Mouse (Mus musculus) lung, postnatal 0 days (tissue): Measurements from ENCODE around the gene Trp53rkb. TPM values are rescaled to one million over a fixed set of nuclear protein-coding genes. Genes with fewer than 3 reads are reported as not detected.

Experiments
- ATAC-seq: fragments of 200-750 bp; cut with Nextera tagmentation; 2 replicates; pipeline ENCODE4 v1.8.0; 2017; ENCODE audit warnings: moderate library complexity
- DNase-seq: peaks from one replicate; pipeline ENCODE4 v3.0.0-alpha.2; 2016; ENCODE audit warnings: low spot score
- H3K27ac ChIP-seq: fragments of 300-500 bp; sonication (generic); 2 replicates; pipeline ENCODE4 v1.5.1; 2014; ENCODE audit warnings: antibody characterized with exemption, mild to moderate bottlenecking, low read length, mixed read lengths
- H3K27me3 ChIP-seq: fragments of 300-500 bp; sonication (generic); replicated peaks from 2 replicates; pipeline ENCODE4 v1.6.1; 2014; ENCODE audit warnings: low read length, mixed read lengths; ENCODE audit not compliant: insufficient read depth
- H3K36me3 ChIP-seq: fragments of 300-500 bp; sonication (generic); 2 replicates; pipeline ENCODE4 v1.6.1; 2014; ENCODE audit warnings: low read length, mixed read lengths; ENCODE audit not compliant: insufficient read depth
- H3K4me1 ChIP-seq: fragments of 300-500 bp; sonication (generic); 2 replicates; pipeline ENCODE4 v1.6.1; 2014; ENCODE audit warnings: antibody characterized with exemption, low read depth, low read length, mixed read lengths; ENCODE audit not compliant: insufficient read depth
- H3K4me2 ChIP-seq: fragments of 300-500 bp; sonication (generic); replicated peaks from 2 replicates; pipeline ENCODE4 v1.6.1; 2014; ENCODE audit warnings: low read depth, mild to moderate bottlenecking, low read length, moderate library complexity, mixed read lengths
- H3K4me3 ChIP-seq: fragments of 300-500 bp; sonication (generic); 2 replicates; pipeline ENCODE4 v1.5.1; 2014; ENCODE audit warnings: low read depth, low read length
- H3K9ac ChIP-seq: fragments of 300-500 bp; sonication (generic); replicated peaks from 2 replicates; pipeline ENCODE4 v1.6.1; 2014; ENCODE audit warnings: low read depth, mild to moderate bottlenecking
- H3K9me3 ChIP-seq: fragments of 300-500 bp; sonication (generic); 2 replicates; pipeline ENCODE4 v1.6.1; 2016; ENCODE audit warnings: low read length, mixed read lengths
- CTCF ChIP-seq: IDR thresholded peaks from 2 replicates; pipeline ENCODE4 v1.5.1; 2016; ENCODE audit warnings: antibody characterized with exemption, mild to moderate bottlenecking
- EP300 ChIP-seq: IDR thresholded peaks from 2 replicates; pipeline ENCODE4 v1.6.1; 2016; ENCODE audit warnings: antibody characterized with exemption, mild to moderate bottlenecking, control low read depth
- WGBS: fragments of 180-500 bp; shearing (Covaris S2); extraction: QIAGEN DNeasy Blood & Tissue Kit; methylation state at CpG from one replicate; pipeline ENCODE4 v1.1.7; 2014; 5-methylcytosine and 5-hydroxymethylcytosine counted together
- polyA plus RNA-seq: library from polyadenylated mRNA; unstranded; fragments of >200 nt; fragmentation: Nextera tagmentation; extraction: Ambion mirVana; gene quantifications from 2 replicates; pipeline ENCODE4 v1.2.1, GENCODE M21; 2015

Gene Trp53rkb
- polyA plus RNA-seq, 1 experiment from 2014 or later, result 4.8 TPM

GRCm38 (mm10) chr2:166754194-166754593 lies 38.1 kb upstream of the Trp53rkb start:
- H3K9me3 ChIP-seq, result no peaks in the 10 kb centered on the region
- no peaks in the 10 kb centered on the region for H3K36me3 ChIP-seq
- no peak overlapping the region for H3K4me3 ChIP-seq
- ATAC-seq (no peak), DNase-seq (no peak)
- H3K27me3 ChIP-seq, result no peaks in the 10 kb centered on the region
- no peak overlapping the region for H3K27ac ChIP-seq
- WGBS, result 38% methylated on average over 4 of the region's 4 CpGs
- TF ChIP-seq CTCF (no peak), EP300 (no peak)
- no peak overlapping the region for H3K9ac ChIP-seq
- H3K4me1 ChIP-seq, result no peaks in the 10 kb centered on the region
- no peak overlapping the region for H3K4me2 ChIP-seq

- H3K9me3 ChIP-seq, result no peaks in the 10 kb centered on the region
- no peaks in the 10 kb centered on the region for H3K36me3 ChIP-seq
- no peak overlapping the region for H3K4me2 ChIP-seq
- 49% methylated on average over 7 of the region's 7 CpGs for WGBS
- H3K9ac ChIP-seq, result no peak overlapping the region
- no peak overlapping the region for H3K27ac ChIP-seq
- DNase-seq, result no peak
- no peaks in the 10 kb centered on the region for H3K4me1 ChIP-seq
- TF ChIP-seq CTCF (no peak), EP300 (no peak)
- ATAC-seq, result no peak
- no peak overlapping the region for H3K4me3 ChIP-seq
- no peaks in the 10 kb centered on the region for H3K27me3 ChIP-seq
These were observed 37.6 kb upstream of the Trp53rkb start for GRCm38 (mm10) chr2:166754760-166755159.

GRCm38 (mm10) chr2:166757969-166758368 lies 34.4 kb upstream of the Trp53rkb start:
- Histone ChIP-seq H3K9me3 (no peaks in the 10 kb centered on the region), H3K4me3 (no peak overlapping the region), H3K27ac (no peak overlapping the region), H3K9ac (no peak overlapping the region), H3K36me3 (no peaks in the 10 kb centered on the region), H3K27me3 (no peaks in the 10 kb centered on the region), H3K4me2 (no peak overlapping the region), H3K4me1 (no peaks in the 10 kb centered on the region)
- TF ChIP-seq EP300 (no peak), CTCF (no peak)
- DNase-seq, result no peak
- no peak for ATAC-seq
- WGBS, result 15% methylated on average over 3 of the region's 3 CpGs

- no peak overlapping the region for H3K4me2 ChIP-seq
- no peak for DNase-seq
- H3K4me1 ChIP-seq, result no peaks in the 10 kb centered on the region
- no peak overlapping the region for H3K4me3 ChIP-seq
- H3K27ac ChIP-seq, result no peak overlapping the region
- 41% methylated on average over 5 of the region's 5 CpGs for WGBS
- TF ChIP-seq CTCF (no peak), EP300 (no peak)
- no peaks in the 10 kb centered on the region for H3K27me3 ChIP-seq
- H3K9me3 ChIP-seq, result no peaks in the 10 kb centered on the region
- no peak overlapping the region for H3K9ac ChIP-seq
- ATAC-seq, result no peak
- no peaks in the 10 kb centered on the region for H3K36me3 ChIP-seq
These were observed 28.3 kb upstream of the Trp53rkb start for GRCm38 (mm10) chr2:166764051-166764450.

GRCm38 (mm10) chr2:166767591-166767990 lies 24.7 kb upstream of the Trp53rkb start:
- TF ChIP-seq EP300 (no peak), CTCF (no peak)
- 70% methylated on average over 9 of the region's 9 CpGs for WGBS
- H3K36me3 ChIP-seq, result no peaks in the 10 kb centered on the region
- H3K9ac ChIP-seq, result no peak overlapping the region
- H3K9me3 ChIP-seq, result no peaks in the 10 kb centered on the region
- H3K4me3 ChIP-seq, result no peak overlapping the region
- no peaks in the 10 kb centered on the region for H3K27me3 ChIP-seq
- ATAC-seq (no peak), DNase-seq (no peak)
- no peak overlapping the region for H3K4me2 ChIP-seq
- no peaks in the 10 kb centered on the region for H3K4me1 ChIP-seq
- H3K27ac ChIP-seq, result no peak overlapping the region

GRCm38 (mm10) chr2:166771396-166771795 lies 20.9 kb upstream of the Trp53rkb start:
- H3K4me3 ChIP-seq, result no peak overlapping the region
- DNase-seq (peak; percentile 80), ATAC-seq (peak; percentile 65)
- H3K9ac ChIP-seq, result no peak overlapping the region
- H3K36me3 ChIP-seq, result no peaks in the 10 kb centered on the region
- no peaks in the 10 kb centered on the region for H3K27me3 ChIP-seq
- no peak overlapping the region for H3K4me2 ChIP-seq
- no peak overlapping the region for H3K27ac ChIP-seq
- 29% methylated on average over 11 of the region's 11 CpGs for WGBS
- H3K4me1 ChIP-seq, result no peaks in the 10 kb centered on the region
- H3K9me3 ChIP-seq, result no peaks in the 10 kb centered on the region
- TF ChIP-seq EP300 (no peak), CTCF (no peak)

- 77% methylated on average over 10 of the region's 10 CpGs for WGBS
- DNase-seq (no peak), ATAC-seq (no peak)
- Histone ChIP-seq H3K9me3 (no peaks in the 10 kb centered on the region), H3K4me2 (no peak overlapping the region), H3K36me3 (no peaks in the 10 kb centered on the region), H3K4me3 (no peak overlapping the region), H3K27ac (no peak overlapping the region), H3K27me3 (no peaks in the 10 kb centered on the region), H3K9ac (no peak overlapping the region), H3K4me1 (no peaks in the 10 kb centered on the region)
- no peak for TF ChIP-seq CTCF
- TF ChIP-seq EP300, result no peak
These were observed 18.7 kb upstream of the Trp53rkb start for GRCm38 (mm10) chr2:166773587-166773986.
